Mouse (Mus musculus) layer of hippocampus, adult 11-12 months (tissue): ENCODE measurements around the gene Dock10.

Source experiments
- DNase-seq: peaks from one replicate; pipeline ENCODE4 v3.0.0; 2022; ENCODE audit warnings: low spot score

Dock10 gene

DNA sequence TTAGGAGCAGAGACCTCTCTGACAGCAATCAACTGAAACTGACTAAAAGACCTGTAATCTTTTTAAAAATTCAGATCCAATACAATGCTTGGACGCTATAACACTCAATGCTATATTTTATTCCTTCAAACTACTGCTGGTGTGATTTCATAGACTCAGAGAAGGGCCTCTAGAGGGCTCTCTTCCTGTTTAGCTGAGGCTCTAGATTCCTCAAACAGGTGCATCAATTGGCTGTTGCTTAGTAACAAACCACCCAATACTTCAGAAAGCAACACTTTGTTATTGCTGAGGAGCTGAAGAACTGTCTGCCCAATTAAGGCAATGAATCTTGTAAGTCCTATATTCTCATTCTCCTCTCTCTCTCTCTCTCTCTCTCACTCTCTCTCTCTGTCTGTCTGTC, 30.1 kb downstream of the Dock10 start:
- DNase-seq: no peak

DNA sequence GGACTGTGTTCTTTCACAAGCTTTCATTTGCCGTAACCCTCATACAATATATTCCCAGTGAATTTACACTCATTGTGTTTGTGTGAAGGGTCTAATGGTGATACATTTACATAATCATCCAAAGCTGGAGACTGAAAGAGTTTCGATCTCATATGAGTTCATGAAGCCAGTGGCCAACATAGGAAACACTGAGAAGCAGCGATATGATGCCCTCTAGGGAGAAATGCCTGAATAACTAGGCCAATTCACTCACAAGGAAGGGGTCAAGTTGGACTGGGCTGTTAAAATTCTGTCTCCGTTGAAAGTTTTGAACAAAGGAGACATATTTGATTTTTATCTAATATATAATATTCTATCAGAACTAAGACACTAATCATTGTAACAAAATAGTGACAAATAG, 30.9 kb downstream of the Dock10 start:
- DNase-seq: no peak

DNA sequence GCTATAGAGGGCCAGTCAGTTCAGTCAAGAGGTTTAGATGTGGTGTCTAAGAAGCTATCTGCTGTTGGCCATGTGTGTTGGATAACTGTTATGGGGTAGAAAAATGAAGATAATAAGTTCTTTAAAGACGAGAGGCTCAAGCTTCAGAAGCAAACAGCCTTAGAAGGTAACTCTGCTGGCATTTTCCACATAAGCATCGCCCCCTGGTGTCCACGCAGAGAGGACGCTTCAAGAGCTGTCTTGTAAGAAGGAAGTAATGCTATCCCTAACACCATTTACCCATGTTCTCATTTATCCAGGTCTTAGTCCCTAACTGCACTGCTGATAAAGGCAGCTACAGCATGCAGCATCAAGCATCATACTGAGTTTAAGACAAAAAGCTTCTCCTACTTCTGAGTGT, 35.7 kb downstream of the Dock10 start:
- peak; percentile 51 for DNase-seq

DNA sequence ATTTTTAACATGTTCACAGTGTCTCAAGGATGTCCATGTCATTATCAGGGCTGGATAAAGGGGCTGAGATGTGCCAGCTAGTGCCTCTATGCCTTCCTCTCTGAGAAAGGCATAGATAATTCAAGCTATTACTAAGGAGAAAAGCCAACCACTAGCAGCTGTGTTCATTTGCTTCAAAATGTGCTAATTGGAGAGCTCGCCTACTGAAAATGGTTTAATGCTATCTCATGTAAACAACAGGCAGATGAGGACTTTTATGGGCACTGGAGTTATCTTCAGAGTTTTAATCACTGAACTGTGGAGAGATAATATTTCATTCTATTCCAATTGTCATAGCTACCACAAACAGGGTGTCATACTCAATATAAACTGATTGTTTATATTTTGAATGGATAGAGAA, 36.3 kb downstream of the Dock10 start:
- DNase-seq: no peak

DNA sequence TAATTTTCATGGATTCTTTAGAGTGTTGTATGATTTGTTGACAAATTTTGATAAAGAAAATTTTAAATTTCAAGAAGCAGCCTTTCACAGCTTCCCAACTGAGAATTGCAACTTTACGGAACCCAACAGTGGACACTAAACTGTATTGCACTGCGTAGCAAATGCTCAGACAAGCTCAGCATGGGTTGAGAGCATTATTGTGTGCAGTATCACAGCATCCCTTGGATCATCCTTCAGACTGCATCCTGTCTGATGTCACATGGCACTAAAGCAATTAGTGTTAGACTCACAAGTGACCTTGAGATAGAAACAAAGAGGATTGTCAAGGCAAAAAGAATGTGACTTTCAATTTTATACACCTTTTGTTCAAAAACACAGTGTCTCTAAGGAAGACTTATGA, 37.1 kb downstream of the Dock10 start:
- DNase-seq: no peak

DNA sequence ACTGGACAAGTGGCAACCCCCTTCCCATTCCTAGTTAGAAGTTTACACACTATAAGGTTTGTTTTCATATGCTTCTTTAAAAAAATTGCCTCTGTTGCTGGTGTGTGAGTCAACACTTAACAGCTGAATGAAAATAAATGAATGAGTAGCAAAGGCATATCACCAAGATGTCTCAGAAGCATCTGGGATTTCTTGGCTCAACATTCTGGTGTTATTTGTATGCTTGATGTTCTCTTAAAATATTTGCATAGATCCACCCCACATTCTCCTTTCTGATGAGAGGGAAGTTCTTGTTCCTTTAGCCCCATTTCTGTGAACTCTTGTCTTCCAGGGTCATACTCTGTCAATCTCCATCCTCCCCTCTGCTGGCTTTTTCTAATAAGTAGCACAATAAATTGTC, 38.2 kb downstream of the Dock10 start:
- no peak for DNase-seq

DNA sequence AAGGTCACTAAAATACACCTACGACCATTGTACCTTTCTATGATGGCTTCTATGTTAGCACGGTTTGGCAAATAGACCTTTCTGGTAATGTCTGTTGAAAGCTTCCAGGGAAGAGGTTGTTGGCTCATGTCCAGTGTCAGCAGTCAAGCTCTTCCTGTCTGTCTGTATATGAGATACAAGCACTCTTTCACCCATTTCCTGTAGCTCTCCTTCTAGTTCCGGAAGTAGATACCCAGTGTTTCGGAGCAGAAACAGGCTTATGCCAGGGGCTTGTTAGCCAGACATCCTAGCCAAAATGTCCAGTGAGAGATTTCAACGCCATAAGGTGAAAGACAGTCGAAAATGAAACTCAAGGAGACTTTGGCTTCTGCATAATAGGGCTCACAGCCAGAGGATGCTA, 38.9 kb downstream of the Dock10 start:
- no peak for DNase-seq

DNA sequence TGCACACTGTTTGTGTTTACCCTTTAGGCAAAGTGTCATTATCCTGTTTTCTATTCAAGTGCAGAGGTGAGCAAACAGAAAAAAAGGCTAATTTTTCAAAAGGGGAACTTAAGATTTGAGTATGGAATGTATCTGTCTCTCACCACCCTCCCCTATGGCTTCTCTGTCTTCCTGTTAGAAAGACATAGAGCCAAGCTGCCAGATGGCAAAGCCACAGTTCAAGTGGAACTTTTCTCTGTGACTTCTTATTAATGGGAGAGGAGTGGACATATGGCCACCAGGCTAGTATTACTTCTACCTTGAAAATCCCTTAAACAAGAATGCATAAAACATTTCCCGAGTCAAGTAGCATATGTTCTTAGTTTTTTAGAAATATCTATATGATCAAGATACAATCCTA, 39.7 kb downstream of the Dock10 start:
- no peak for DNase-seq

DNA sequence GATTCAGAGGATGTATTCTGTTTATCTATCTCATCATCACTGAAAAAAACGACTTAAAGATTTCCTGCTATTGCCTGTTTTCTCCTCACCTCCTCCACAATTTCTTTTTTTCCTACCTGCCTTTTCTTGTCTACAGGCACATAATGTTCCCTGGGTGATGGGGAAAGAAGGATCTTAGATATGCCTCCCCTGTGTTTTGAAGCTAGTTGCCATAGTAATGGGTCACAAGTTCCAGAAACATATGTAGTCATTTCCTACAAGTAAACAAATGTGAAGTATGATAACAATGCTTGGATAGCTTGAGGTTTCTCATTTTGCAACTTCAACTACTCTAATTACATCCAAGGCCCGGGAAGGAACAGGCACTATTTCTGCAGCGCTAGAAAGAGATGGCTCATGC, 42.4 kb downstream of the Dock10 start:
- DNase-seq: no peak

DNA sequence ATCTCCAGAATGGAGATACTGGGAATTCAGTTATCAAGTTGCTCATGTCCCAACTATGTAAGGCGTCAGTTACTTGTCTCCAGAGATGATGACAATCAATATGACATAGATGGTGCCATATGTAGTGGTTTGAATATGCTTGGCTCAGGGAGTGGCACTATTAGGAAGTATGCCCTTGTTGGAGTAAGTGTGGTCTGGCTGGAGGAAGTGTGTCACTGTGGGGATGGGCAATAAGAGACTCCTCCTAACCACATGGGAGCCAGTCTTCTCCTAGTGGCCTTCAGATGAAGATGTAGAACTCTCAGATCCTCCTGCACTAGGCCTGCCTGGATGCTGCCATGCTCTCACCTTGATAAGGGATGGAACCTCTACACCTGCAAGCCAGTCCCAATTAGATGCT, 44.4 kb downstream of the Dock10 start:
- DNase-seq: no peak

DNA sequence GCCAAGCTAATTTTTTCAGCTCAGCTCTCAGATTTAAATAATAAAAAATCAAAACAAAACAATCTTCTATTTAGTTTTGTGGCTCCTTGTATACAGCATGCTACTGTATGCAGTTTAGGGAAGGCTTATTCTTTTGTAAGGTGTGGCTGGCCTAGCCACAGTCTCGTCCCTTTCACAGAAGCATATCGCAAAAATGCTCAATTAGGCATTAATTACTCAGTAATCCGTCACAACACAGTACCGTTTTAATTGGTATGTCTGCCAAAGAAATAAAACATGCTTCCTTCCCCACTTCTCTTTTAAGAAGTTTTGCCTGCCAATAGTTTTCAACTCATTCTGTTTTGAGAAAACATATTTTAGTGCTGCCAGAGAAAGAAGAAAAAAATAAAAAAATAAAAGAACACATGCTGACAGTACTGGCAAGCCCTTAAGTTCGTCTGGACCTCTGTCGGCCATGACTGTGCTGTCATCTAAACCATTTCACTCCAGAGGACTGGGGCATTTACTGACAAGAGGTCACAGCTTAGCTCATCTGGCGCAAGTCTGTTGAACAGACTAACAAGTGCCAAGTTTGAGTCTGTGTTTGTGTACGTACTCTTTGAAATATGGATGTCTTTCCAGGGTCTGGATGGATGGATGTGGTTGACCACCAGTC, 47.6 kb downstream of the Dock10 start:
- DNase-seq: no peak

DNA sequence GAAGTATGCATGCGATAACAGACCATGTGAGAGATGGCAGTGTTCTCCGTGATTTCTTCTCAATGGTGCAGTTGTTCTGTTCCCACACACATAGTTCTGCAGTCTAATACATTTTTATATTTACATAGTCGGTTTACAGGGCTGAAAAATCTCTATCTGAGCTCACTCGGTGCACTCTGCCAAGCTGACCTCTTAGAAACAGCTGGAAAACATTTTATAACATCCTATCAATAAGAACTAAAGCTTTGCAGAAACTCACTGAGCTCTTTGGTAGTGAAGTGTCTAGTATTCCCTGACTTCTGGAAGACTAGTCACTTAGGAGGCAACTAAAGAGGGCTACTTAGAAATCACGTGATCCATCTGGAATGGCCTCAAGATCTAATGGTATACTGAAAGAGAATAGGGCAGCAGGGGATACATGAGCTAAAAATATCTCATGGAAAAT, 48.2 kb downstream of the Dock10 start:
- DNase-seq: no peak

DNA sequence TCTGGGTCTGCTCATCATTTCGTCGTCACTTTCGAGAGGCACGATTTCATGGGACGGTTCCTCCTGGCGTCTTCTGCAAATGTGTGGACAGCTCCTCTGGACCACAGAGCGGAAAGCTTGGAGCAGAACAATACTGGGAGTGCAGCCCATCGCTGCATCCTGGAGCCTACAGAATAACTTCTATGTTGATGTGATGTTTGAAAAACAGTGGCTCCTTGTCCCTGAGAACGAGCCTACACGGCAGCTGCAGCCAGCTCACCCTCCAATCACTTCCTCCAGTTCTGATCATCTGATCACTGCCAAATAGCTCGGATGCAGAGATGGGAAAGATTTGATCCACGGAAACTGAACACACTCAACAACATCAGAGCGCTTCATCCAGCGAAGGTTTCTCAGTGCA, 49.0 kb downstream of the Dock10 start:
- peak; percentile 47 for DNase-seq

DNA sequence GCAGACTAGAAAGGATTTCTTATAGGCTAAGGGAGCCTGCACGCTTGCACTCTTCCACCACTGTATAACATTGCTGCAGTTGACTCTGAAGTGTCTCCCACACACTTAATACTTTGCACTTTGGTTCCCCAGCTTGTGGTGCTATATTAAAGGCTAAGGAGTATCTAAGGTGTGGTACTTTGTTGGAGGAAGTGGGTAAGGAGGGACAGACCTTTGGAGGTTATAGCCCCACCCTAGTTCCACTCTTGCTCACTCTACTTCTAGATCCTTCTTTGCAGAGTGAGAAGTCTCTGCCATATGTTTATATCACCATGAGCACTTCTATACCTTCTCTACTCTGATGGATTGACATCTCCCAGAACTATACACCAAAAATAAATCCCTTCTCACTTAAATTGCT, 55.0 kb downstream of the Dock10 start:
- no peak for DNase-seq

DNA sequence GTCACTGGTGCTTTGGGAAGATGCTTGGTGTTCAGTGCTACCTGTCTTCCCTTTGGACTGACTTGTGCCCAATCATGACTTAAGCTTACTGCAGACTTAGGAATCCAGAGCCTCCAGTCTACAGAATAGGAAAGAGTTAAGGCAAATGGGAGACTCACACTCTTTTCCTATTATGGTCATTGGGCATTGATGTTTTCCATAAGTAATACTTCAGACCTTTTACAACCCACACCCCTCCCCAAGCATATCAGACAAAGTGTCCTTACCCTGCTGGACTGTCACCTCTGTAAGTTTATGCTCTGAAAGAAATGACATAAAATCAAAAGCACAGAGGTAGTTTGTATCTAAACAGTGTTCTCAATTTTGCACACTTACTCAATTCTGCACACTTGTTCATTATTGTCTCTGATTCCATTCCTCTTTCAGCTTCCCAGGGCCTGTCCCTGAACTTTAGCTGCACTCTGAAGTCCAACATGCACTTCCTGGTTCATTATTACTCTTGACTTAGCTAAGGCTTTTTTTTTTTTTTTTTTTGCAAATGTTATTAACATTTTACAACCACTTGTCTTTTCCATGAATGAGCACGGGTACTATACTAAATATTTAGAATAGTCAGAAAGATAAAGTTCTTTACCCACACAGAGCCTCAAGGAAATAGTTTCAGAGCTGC, 82.2 kb downstream of the Dock10 start:
- no peak for DNase-seq

DNA sequence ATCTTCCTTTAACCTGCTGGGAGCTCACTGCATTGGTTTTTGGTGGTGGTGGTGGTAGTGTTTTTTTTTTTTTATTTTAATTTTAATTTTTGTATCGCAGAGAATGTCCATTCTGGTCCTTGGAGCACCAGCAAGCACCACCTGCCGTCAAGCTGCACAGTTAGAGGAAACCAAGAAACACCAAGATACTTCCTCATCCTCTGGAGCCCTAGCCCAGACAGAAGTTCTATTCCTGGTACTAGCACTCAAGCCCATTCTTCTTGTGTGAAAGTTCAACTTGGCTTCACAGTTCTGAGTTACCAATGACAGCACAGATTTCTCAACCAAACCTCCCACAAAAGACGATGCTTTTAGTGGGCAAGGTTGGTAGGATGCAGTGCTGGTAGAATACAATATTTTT, 86.6 kb downstream of the Dock10 start:
- DNase-seq: no peak

DNA sequence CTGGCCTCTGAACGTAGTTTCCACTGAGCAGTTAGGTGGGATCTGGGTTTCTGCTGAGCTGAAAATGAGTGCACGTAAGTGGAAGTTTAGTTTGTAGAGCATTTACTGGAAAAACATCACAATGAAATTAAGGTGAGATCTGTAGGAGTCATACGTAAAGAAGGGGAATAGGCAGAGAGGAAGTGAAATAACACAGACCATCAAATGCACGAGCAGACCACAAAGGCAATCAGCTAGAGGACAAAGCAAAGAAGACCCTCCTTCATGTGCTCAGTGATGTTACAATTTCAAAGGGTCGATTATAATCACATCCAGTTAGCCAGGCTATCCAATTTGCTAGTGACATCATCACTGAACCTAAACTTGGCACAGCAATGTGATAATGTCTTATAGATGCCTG, 87.3 kb downstream of the Dock10 start:
- no peak for DNase-seq

DNA sequence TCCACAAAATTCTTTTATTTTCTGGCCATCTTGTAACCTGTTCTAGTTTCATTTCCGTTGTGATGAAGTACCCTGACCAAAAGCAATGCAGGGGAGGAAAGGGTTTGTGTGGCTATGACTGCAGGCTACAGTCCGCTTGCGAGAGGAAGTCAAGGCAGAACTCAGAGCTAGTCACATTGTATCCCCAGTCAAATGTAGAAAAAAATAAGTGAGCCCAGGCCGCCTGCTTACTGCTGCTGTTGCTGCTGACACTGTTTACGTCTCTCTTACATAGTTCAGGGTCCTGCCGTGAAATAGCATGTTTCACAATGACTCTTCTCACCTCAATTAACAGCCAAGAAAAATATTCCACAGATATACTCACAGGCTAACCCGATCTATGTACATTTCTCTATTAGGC, 87.9 kb downstream of the Dock10 start:
- no peak for DNase-seq

DNA sequence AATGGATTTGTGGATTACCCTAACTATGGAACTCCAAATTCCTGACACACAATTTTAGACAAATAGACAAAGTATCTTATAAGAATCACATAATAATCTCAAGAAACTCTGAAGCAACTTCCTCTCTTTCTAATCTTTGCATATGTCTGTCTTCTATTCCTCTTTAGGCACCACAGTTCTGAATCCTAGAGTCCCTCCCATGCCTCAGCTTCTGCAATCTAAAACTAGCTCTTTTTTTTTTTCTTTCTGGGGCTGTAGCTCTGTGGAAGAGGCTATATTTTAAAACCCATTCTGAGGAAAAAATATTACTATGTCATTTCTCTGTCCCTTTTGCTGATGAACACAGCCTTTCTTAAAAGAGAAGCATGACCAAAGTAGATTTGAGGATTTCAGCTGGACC, 92.6 kb downstream of the Dock10 start:
- no peak for DNase-seq

DNA sequence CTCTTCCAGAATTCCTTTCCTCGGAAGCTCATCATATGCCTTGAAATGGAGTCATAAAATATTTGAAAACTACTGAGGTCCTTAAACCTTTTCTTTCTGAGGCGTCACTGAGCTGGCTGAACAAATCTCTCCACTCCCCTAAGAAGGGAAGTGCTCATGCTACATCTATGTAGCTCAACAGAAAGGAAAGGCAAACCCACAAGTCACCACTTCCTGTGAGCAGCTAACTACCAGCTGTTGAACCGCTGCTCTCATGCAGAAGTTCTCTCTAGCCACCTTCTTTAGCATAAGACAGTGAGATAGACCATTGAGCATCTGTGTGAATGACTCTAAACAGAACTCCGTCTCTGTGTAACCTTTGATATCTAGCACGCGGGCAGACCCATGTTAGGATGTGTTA, 93.2 kb downstream of the Dock10 start:
- DNase-seq: peak; percentile 23

DNA sequence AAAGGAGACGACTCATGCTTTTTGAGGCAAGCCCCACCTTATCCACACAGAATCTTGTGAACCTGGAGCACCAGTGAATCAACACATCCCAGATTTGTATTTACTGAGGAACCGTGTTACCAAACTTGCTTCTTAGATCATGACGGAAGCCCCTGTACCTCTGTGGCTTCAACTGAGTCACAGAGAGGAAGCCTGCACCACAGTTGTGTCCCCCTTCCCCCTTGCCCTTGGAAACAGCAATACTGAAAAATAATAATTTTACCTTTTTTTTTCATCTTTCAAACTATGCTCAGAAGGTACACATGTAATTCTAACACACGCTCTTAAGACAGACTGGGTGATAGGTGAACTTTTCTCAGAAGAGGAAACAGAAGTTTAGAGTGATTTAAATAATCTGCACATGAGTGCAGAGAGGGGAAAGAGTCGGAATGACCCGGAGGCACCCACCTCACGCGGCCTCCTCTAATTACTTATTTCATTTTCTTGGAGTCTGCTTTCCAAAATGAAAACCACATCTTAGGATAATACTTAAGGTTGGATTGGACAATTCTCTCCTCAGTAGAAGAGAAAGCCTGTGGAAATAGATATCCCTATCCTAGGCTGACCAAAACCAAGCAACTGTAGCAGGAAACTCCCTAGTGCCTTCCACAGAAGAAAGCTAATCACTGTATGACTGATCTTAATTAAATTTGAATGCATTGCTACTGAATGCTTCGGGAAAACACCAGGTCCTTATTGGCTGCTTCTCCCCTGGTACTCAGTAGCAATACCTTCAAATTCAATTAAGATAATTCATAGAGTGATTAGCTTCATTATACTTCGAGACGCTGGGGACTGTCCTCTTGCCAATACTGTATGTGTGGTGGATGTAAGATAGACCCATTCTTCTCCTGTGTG, 96.6 kb downstream of the Dock10 start:
- DNase-seq: no peak

DNA sequence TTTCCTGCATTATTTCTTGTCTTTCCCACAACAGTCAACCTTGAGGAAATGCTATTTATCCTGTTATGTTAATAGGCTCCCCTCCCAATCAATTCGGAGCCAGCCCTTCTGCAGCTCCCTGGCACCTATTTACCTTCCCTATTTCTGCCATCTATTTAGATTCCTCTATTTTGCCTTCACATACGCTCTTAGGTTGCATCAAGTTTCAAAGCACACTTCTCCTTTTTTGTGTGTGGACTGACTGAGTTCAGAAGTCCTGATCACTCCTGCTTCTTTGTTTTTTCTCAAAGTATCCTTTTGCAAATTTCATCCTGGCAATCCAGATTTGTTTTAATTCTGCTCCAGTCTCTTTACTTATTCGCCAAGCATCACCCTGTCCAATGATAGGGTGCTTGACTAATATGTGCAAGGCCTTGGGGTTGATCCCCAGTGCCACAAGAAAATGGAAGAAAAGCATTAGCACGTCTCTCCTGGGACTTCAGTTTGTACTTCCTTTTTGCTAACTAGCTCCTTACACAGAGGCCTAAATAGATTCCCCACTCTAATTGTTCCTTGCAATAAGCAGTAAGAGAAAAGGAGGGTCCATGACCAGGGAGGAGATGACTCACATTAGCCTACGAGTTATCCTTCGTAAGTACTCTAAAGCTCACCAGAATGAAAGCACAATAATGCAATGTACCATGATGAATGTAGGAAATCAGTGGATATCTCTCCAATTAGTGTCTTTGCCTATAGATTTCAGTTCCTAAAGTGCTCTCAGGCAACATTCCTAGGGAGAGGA, 98.7 kb downstream of the Dock10 start:
- DNase-seq: no peak
